Mouse (Mus musculus): ENCODE measurements around the gene Ttll10.

Ttll10 gene

DNA sequence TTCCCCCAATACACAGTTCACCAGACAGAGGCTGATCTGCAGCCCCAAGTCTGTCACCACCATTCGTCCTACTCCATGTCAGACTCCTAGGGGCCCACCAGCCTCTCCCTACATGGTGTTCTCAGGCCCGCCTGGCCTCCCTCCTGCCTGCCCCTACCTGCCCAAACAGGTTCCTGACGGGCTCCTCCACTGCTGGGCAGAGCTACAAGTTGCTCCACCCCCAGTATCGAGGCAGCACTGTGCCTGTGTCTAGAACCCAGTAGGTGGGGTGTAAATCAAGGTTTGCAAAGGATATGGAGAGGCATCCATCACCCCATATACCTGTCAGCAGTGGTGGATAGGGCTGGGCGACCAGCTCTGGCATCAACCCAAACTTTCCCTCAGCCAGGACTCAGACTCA is at the start of gene Ttll10:
Ttll10 (minus strand) TSS at position 154 of the 400 bp plus-strand sequence.
- DNase-seq = peak; percentile 73

DNA sequence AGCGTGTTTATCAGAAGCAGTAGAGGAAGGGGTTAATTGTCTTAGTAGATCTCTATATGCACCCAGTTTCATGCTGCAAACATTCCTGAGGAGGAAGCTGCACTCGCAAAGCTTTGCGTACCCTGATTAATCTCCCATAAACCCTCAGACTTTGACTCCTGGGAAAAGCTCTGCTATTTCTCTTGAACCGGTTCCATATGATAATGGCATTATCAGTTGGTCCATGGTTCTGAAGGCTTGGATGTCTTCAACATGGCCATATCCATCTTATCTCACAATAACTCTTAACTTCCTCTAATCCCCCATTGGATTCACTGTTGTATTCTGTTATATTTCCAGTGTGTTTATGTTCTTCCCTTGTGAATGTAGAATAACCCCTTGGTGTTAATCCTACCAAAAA is 44.1 kb upstream of the Ttll10 start:
- DNase-seq = no peak

DNA sequence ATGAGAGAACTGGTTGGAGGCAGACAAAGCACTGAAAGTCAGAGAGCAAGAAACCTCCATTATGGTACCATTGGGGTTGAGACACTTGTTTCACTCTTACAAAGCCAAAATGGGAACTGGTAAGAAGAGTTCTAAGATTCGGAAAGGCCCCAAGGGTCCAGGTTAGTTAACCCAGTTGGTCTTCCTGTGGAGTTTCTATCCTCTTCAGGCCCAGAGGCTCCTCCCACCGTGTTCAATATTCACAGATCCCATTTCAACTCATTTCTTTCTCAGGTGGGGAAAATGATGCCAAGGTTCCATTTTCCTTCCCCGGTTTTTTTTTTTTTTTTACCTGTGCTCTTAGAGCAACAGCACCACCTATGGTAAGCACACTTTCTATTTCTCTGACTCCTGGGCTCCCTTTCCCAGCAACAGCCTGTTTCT is 42.3 kb upstream of the Ttll10 start:
- DNase-seq = peak; percentile 33

DNA sequence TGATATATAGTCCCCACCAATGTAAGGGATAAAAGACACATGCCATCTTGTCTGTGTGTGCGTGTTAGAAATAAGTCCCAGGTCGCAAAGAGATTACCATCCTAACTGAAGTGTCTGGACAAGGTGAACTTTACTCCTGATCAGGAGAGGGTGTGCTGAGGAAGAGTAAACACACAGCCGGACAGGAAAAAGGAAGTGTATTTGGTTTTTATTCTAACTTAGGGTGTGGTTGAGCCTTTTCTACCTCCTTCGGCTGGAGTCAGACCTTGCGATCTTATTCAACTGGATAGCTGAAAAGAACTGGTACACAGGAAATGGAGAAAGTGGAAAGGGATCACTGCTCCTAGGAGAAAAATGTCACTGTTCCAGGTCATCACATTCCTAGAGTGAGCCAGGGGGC is 41.3 kb upstream of the Ttll10 start:
- no peak for DNase-seq

DNA sequence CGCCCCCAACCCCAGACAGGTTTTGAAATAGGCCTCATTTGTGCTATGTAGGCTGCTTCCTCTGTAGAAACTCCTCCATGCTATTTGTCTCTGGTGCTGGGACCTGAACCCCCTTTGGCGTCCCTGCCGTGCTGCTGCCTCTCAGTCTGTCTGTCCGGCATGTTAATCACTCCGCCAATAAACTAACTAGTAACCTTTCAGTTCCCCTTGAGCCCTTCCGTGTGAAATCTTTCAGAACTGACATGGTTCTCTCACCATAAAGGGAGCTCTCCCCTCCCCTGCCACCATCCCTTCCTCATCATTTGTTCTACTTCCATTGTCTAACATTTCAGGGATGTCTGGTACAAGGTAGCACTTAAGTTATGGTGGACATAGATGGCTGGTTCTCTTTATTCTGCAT is 40.2 kb upstream of the Ttll10 start:
- no peak for DNase-seq

DNA sequence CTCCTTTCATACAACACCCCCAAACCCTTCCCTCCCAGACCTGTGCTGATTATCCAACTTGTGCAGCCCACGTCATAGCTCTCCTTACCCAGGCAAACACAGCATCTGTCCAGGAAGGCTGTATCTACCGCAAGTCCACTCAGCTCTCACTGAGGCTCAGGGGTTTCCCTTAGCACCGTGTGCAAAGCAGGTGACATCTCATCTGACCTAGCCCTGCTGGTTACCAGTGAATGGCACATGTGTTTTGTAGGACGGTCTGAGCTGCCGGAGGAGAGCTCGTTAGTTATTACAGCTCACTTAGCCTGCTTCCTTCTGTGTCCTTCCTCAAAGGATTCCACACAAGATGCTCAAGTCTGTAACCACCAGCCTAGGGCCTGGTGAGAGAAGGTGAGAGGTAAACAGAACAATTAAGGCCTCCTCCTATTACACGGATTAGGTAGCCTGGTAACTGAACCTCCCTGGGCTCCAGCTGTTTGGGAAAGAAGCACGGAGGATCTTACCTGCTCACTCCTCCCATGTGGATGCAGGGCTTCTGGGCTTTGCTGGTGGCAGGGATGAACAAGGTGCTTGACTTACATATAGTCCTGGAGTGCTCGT is 38.7 kb upstream of the Ttll10 start:
- no peak for DNase-seq

DNA sequence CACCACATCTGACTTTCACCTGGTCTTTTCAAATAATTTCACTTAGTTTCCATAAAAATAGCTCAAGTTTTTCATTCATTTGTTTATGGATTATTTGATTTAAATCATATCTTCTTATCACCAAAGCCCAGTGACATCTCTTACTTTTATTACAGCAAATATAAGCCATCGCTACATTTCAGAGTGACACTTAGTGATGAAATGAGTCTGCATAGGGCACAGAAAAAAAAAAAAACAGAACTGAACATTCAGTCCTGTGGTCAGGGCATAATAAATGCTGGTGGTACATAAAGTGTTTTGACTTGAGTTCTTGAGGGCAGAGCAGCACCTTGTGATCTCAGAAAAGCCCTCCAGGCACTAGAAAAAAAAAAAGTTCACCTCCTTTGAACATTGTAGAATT is 37.0 kb upstream of the Ttll10 start:
- no peak for DNase-seq

DNA sequence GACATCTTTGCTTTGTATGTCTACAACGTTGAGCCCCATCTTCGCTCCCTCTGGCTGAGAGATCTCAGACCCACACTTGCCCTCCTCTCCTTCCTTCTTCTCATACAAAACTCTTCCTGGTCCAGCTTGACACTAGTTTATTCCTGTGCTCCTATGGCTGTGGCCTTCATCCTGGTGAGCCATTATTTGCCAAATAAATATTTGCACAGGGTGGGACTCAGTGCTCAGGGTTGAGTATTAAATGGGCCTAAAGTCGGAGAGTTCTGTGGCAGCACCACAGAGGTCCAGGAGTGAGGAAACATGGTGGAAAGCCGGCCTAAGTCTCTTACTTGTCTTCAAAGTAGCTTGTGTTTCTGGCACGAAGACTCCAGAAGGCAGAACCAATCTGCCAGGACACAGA is 34.5 kb upstream of the Ttll10 start:
- DNase-seq = no peak

DNA sequence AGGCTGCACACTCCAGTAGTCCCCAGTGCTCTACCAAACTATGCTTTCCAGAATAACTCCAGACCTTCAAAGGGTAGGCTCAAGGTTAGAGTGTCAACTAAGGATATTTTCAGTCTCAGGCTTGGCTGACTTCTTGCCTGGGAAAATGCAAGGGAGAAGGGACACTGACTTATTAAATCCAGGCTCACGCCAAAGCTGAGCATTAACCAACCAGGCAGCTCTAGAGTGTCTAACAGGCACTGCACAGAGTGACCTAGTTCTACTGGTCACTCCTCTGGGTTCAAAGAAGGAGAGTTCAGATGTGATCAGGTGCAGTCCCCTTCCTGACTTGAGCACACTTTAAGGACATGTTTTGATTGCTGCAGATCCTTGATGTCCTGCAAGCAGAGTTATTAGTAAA is 33.6 kb upstream of the Ttll10 start:
- peak; percentile 44 for DNase-seq

DNA sequence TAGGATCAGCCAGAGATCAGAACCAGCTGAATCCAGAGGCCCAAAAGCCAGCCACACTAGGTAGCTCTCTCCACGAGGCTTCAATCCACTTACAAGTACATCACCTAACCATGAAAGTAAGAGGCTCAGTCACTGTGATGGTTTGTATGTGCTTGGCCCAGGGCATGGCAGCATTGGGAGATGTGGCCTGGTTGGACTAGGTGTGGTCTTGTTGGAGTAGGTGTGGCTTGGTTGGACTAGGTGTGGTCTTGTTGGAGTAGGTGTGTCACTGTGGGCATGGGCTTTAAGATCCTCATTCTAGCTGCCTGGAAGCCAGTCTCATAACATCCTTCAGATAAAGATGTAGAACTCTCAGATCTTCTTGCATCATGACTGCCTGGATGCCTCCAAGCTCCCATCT is 32.0 kb upstream of the Ttll10 start:
- no peak for DNase-seq

DNA sequence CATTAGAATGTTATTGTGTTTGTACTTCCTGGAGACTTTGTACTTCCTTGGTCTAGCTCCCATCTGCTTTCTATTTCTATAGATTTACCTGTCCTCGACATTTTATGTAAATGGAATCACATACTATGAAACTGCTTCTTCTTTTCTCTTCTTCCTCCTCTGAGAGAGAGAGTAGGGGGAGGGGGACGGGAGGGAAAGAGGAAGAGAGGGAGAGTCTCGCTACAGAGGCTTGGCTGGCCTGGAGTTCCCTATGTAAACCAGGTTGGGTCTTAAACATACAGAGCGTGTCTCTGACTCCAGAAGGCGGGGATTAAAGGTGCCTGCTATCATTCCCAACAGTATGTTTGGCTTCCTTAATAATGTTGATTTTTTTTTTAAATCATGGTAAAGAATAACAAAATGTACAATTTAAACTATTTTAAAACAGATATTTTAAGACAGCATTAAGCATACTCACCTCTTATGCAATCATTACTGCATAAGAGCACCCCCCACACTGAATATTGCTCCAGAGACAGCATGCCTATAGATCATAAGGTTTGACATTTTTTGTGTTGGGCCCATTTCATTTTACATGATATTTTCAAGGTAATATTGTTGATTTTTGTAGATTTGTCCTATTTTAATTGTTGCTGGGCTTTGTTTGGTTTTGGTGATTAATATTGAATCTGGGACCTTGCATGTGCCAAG is 28.3 kb upstream of the Ttll10 start:
- no peak for DNase-seq

DNA sequence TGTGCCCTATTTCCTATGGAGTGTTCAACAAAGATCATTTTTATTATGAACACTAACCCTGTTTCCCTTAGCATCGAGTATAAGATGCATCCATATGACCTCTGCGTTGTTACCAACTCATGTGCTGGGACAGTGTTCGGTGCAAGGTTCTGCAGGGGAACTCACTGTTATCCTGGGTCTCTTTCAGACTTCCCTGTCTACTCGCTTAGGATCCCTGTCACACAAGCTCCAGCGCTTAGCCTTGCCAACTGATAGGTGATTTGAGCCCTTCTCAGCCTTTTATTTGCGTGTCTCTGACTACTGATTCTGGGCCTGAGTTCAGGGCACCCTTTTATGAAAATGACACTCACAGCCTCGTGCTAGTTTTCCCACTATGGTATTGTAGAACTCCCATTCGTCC is 26.0 kb upstream of the Ttll10 start:
- DNase-seq = no peak

DNA sequence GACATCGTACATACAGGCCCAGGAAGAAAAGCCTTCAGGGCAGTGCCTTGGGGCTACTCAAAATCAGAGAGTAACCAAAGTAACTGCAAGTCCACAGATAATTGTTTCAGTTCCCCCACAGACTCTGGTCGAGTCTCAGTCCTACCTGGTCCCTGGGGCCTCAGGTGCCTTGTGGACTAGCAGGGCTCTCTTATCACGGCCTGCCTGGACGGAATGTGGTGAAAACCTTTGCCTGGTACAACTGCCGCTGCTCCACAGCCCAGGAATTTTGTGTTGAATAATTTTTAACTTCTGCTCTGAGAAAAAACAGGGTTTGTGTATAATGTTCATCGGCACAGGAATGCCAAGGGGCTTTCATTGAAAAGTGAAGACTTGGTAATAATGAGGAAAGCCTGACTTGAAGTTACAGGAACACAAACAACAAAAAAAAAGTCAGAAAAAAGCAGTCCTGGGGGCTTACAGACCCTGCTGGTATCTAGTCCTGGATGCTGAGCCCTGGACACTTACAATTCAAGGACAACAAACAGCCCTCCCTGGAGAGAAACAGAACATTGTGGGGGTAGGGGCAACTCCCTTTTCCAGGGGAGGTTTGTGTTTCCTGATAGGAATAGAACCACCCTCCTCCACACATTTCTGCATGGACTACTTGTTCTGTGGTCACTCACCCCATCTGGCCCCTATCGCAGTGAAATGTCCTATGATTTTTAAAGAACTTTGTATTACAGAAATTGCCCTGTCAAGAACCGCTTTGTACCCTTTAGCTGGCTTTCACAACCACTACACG is 25.1 kb upstream of the Ttll10 start:
- peak; percentile 82 for DNase-seq

DNA sequence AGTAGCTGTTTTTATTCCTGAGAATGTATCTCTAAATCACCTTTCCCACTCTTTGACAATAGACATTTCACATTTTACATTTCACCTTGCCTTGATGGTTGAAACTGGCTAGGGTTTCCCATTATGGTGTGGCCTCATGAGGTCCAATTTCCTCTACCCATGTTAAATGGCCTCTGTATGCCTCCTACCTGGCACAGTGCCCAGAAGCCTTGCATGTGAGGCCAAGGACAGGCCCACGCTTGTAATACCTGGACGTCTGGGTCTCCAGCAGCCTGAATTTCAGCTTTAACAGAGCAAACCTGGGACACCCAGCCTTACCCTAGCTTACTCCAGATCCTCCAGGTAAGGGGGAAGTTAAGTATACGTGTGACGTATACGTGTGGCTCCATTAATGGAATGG is 24.1 kb upstream of the Ttll10 start:
- DNase-seq = peak; percentile 92

DNA sequence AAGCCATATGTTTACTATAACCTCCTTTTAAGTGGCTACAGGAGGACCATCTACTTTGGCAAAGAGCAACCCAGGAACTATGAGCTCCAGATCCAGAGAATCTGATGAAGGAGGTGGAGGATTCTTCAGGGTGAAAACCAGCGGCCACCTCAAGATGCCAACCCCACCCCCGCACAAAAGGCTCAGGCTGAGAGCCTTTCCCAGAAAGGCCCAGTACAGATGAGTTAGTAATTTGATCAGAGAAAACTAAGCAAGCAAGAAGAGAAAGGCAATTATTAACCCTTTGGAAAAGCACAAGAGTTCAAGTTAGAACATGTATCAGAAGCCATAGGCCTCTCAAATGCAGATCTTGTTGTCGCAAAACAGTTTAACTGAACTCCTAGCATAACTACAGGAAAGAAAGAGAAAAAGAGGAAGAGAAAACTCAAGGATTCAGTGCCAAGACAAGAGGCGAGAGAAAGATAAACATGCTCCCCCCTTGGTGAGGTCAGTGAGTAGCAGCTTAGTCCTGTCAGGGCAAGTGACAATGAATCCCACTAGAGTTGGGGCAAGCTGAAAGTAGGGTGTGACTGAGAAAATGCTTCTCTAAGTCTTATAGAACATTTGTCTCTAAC is 23.5 kb upstream of the Ttll10 start:
- DNase-seq = peak; percentile 55

DNA sequence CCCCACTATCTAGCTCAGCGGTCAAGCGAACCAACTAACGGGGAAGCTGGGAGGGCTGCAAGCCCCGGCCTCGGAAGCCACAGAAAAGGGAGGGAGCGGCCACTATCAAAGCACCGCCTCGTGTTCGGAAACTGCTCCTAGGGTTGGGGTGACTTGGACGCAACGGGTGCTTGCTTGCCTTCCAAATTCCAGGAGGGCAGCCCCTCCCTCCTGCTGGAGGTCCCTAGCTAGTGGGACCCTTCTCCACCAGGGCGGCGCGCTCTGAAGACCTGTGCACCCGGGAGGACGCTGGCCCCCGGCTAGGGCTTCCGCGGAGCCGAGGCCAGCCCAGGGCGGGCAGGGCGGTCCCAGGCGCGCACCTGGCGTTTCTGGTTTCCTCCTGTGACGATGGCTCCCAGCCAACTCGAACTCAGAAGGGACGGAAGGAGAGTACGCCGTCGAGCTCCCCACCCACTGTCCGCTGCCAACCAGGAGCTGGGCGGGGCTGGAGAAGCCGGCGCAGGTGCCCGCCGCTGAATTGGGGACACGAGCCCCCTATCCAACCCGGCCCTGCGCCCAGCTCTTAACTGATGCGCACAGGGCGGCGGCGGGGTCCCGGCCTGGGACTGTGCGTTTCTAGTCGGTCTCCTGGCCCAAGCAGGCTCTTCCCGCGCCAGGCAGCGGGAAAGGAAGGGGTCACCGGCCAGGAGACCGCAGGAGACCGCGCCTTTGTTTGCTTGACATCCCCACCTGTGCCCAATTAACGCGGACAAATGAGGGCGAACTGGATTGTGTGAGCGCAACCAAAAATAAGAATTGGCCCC is 18.5 kb upstream of the Ttll10 start:
- peak; percentile 87 for DNase-seq

DNA sequence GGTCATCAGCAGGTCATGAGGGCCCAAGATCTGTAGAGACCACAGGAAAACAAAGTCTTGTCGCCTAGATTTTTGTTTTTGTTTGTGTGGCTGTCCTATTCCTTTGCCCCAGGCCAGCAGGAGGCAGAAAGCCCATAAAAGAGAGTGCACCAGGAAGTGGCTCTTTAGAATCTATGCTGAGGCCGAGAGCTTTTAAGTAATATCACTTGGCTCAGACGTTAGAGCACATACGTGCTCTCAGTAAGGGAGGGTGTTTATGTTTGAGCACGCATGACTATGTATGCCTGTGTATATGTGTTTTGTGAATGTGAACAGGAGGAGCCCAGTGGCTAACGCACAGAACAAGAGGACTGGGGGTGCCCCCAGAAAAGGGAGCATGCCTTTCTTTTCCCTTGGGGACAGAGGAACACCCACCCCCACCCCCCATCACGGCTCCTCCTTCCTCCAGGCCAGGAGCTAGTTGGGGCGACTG is 17.7 kb upstream of the Ttll10 start:
- peak; percentile 12 for DNase-seq

DNA sequence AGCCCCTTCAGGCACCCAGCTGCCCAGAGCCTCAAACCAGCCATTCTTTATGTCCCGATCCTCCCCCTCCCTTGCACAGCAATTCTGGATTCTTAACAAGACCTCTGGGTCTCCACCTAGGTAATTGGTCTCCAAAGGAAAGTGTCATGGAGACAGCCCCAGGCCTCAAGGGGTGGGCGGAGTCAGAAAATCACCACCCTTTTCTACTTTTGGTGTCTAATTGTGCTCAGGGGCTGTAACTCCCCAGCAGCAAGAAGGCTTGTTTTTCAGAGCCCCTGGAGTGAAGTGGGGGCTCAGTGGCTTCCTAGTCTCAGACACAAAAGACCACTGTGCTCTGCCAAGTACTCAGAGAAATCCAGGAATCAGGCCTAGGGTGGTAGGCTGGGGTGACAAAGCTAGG is 11.5 kb upstream of the Ttll10 start:
- DNase-seq = no peak

DNA sequence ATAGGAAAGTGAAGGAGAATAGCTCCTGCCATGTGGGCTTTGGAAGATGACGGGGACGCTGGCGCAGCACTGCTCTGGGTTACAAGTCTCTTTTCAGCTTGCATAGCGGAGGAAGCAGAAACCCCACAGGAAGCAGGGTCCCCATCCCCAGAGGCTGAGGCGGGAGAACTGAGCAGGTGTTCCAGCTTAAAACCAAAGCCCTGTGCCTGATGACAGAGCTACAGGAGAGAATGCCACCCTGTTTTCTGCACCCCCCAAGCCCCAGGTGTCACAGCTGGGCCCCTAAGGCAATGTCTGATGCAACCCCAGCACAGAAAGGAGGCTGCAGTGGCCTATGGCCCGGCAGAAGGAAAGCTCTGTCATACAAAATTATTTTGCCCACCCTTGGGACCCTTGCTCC is 11.1 kb upstream of the Ttll10 start:
- no peak for DNase-seq

DNA sequence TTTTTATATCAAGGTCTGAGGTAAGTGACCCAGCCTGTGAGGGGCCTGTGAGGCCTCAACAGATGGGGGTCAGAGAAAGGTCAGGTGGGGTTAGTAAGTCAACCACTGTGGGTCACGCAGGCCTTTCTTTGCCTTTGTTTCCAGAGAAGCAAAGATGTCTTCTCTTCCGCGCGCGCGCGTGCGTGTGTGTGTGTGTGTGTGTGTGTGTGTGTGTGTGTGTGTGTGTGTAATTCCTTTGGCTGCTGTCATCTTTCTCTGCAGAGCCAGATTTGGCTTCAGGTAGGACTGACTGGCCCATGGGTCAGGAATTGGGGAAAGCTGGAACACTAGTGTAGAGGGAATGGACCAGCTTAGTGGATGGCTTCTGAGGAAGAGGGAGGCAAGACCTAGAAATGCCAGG is 10.5 kb upstream of the Ttll10 start:
- no peak for DNase-seq

DNA sequence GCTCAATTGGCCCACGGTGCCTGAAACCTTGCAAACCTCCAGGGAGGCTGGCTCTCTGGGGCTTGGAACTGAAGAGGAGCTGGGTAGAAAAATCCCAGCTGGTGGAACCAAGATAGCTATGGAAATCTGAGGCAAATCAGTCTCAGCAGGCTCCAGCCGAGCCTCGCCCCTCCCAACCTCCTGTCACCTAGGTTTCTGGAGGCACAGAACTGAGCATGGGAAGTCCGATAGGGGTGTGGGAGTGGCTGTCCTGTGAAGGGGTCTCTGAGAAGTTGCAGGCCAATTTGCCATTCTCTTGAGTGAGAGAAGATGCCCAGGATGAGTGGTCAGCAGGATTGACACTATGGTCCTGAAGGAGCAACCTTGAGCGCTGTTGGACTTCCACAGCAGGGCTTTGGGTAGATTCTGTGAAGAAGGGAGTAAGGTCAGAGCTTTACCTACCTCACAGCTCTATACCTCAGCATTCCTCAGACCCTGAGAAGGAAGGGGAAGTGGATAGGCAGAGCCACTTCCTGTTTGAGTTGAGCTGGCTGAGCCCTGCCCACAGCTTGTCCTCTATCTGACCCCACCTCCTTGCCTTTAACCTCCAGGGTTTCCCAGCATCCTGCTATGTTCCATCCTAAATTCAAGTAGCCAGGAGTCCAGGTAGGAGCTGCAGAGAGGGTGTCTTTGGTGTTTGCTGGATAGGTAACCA is 8.2 kb upstream of the Ttll10 start:
- DNase-seq = no peak
